Mouse (Mus musculus): Measurements from ENCODE around the gene Cwc25. TPM values are rescaled to one million over a fixed set of nuclear protein-coding genes. Genes with fewer than 3 reads are reported as not detected.

Gene Cwc25
- polyA plus RNA-seq, 1 experiment from 2014 or later, result 13.2 TPM

GRCm38 (mm10) chr11:97778918-97779317, 12.6 kb upstream of the Cwc25 start:
- WGBS, result 85% methylated on average over 1 of the region's 1 CpGs
- H3K4me2 ChIP-seq (replicated peaks; ENCODE audit: low read depth, low read length), result no peak overlapping the region
- no peak for ATAC-seq

GRCm38 (mm10) chr11:97777129-97777529, 10.8 kb upstream of the Cwc25 start:
- Histone ChIP-seq H3K36me3 (ENCODE audit: insufficient read depth, low read length) (peaks cover 16% of the 10 kb centered on the region; the same call in 1 of the 2 replicates), H3K27me3 (replicated peaks; ENCODE audit: insufficient read depth, low read length) (no peaks in the 10 kb centered on the region), H3K4me1 (ENCODE audit: insufficient read depth, low read depth, low read length) (peaks cover 5% of the 10 kb centered on the region; the same call in 1 of the 2 replicates), H3K27ac (ENCODE audit: low read length) (no peak overlapping the region), H3K9me3 (ENCODE audit: low read length) (no peaks in the 10 kb centered on the region), H3K9ac (replicated peaks; ENCODE audit: low read depth) (no peak overlapping the region), H3K4me2 (replicated peaks; ENCODE audit: low read depth, low read length) (no peak overlapping the region), H3K4me3 (ENCODE audit: low read depth, low read length) (no peak overlapping the region)
- DNase-seq (ENCODE audit: low spot score) (peak; percentile 32), ATAC-seq (peak; percentile 12; the same call in 1 of the 2 replicates)
- no peak for TF ChIP-seq EP300 (IDR thresholded peaks at IDR 0.05)
- TF ChIP-seq CTCF (IDR thresholded peaks at IDR 0.05), result peak; percentile 58
- 35% methylated on average over 2 of the region's 2 CpGs for WGBS

More at GRCm38 (mm10) chr11:97778918-97779317, 12.6 kb upstream of the Cwc25 start:
- no peaks in the 10 kb centered on the region for H3K9me3 ChIP-seq (ENCODE audit: low read length)
- no peak overlapping the region for H3K4me3 ChIP-seq (ENCODE audit: low read depth, low read length)
- DNase-seq (ENCODE audit: low spot score), result no peak
- no peaks in the 10 kb centered on the region for H3K27me3 ChIP-seq (replicated peaks; ENCODE audit: insufficient read depth, low read length)
- no peak overlapping the region for H3K27ac ChIP-seq (ENCODE audit: low read length)
- H3K4me1 ChIP-seq (ENCODE audit: insufficient read depth, low read depth, low read length), result peaks cover 5% of the 10 kb centered on the region; the same call in 1 of the 2 replicates
- H3K9ac ChIP-seq (replicated peaks; ENCODE audit: low read depth), result no peak overlapping the region
- TF ChIP-seq EP300 (IDR thresholded peaks at IDR 0.05) (no peak), CTCF (IDR thresholded peaks at IDR 0.05) (no peak)
- H3K36me3 ChIP-seq (ENCODE audit: insufficient read depth, low read length), result peaks cover 16% of the 10 kb centered on the region; the same call in 1 of the 2 replicates

GRCm38 (mm10) chr11:97776497-97777128, 10.3 kb upstream of the Cwc25 start:
- H3K36me3 ChIP-seq (ENCODE audit: insufficient read depth, low read length), result peaks cover 16% of the 10 kb centered on the region; the same call in 1 of the 2 replicates

DNA sequence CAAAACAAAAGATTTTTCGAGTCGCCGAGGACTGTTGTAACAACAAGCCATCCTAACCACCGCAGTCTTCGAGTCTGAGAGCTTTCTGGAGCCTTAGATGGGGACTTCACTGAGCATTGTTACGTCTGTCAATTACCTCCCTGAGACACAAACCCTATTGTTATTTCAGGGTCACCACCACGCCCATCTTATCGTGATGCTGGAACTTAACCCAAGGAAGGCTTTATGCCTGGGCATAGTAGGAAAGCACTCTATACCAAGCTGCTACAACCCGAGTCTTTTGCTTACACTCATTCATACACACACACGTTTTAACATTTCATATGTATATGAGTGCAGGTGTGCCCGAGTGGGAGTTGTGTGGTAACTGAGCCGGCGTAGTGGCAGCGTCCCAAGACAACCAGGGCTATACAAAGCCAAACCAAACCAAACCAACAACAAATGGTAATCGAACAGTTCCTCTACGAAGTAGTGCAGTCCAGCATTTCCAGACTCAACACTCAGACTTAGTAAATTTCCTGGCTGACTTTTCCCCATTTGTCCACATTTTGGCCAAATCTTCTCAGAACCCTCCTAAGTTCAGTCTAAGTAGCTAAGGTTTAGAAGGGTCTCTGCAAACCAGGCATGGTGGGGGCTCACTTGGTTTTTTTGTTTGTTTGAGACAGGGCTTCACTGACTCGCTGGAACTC, 9.6 kb upstream of the Cwc25 start, which contains the start of gene 1700001P01Rik:
TSS of gene 1700001P01Rik (minus strand) at position 111 of the 689 bp plus-strand sequence.
- Histone ChIP-seq H3K36me3 (ENCODE audit: insufficient read depth, low read length) (peaks cover 16% of the 10 kb centered on the region; the same call in 1 of the 2 replicates), H3K4me2 (replicated peaks; ENCODE audit: low read depth, low read length) (no peak within 1 kb of the TSS), H3K4me1 (ENCODE audit: insufficient read depth, low read depth, low read length) (peaks cover 5% of the 10 kb centered on the region; the same call in 1 of the 2 replicates), H3K27me3 (replicated peaks; ENCODE audit: insufficient read depth, low read length) (no peaks in the 10 kb centered on the region), H3K4me3 (ENCODE audit: low read depth, low read length) (no peak within 1 kb of the TSS), H3K9me3 (ENCODE audit: low read length) (no peaks in the 10 kb centered on the region), H3K9ac (replicated peaks; ENCODE audit: low read depth) (no peak within 1 kb of the TSS), H3K27ac (ENCODE audit: low read length) (no peak within 1 kb of the TSS)
- DNase-seq (ENCODE audit: low spot score) (no peak), ATAC-seq (no peak)
- TF ChIP-seq EP300 (IDR thresholded peaks at IDR 0.05), result no peak
- no peak for TF ChIP-seq CTCF (IDR thresholded peaks at IDR 0.05)
- WGBS, result 50% methylated on average over 17 of the region's 17 CpGs

More at GRCm38 (mm10) chr11:97776497-97777128, 10.3 kb upstream of the Cwc25 start:
- no peaks in the 10 kb centered on the region for H3K27me3 ChIP-seq (replicated peaks; ENCODE audit: insufficient read depth, low read length)
- peaks cover 5% of the 10 kb centered on the region; the same call in 1 of the 2 replicates for H3K4me1 ChIP-seq (ENCODE audit: insufficient read depth, low read depth, low read length)
- H3K4me3 ChIP-seq (ENCODE audit: low read depth, low read length), result no peak overlapping the region
- no peaks in the 10 kb centered on the region for H3K9me3 ChIP-seq (ENCODE audit: low read length)
- DNase-seq (ENCODE audit: low spot score) (no peak), ATAC-seq (peak; percentile 11; the same call in 1 of the 2 replicates)
- 59% methylated on average over 5 of the region's 5 CpGs for WGBS
- H3K4me2 ChIP-seq (replicated peaks; ENCODE audit: low read depth, low read length), result no peak overlapping the region
- TF ChIP-seq CTCF (IDR thresholded peaks at IDR 0.05), result no peak
- TF ChIP-seq EP300 (IDR thresholded peaks at IDR 0.05), result no peak
- no peak overlapping the region for H3K27ac ChIP-seq (ENCODE audit: low read length)
- H3K9ac ChIP-seq (replicated peaks; ENCODE audit: low read depth), result no peak overlapping the region

GRCm38 (mm10) chr11:97775186-97775585, 8.8 kb upstream of the Cwc25 start:
- Histone ChIP-seq H3K9me3 (ENCODE audit: low read length) (no peaks in the 10 kb centered on the region), H3K4me1 (ENCODE audit: insufficient read depth, low read depth, low read length) (no peaks in the 10 kb centered on the region; the same call in 1 of the 2 replicates), H3K36me3 (ENCODE audit: insufficient read depth, low read length) (peaks cover 16% of the 10 kb centered on the region; the same call in 1 of the 2 replicates), H3K27ac (ENCODE audit: low read length) (no peak overlapping the region), H3K9ac (replicated peaks; ENCODE audit: low read depth) (no peak overlapping the region), H3K27me3 (replicated peaks; ENCODE audit: insufficient read depth, low read length) (no peaks in the 10 kb centered on the region), H3K4me3 (ENCODE audit: low read depth, low read length) (no peak overlapping the region), H3K4me2 (replicated peaks; ENCODE audit: low read depth, low read length) (no peak overlapping the region)
- TF ChIP-seq CTCF (IDR thresholded peaks at IDR 0.05) (no peak), EP300 (IDR thresholded peaks at IDR 0.05) (no peak)
- DNase-seq (ENCODE audit: low spot score), result no peak
- 71% methylated on average over 13 of the region's 13 CpGs for WGBS
- ATAC-seq, result no peak

- no peaks in the 10 kb centered on the region for H3K36me3 ChIP-seq (ENCODE audit: insufficient read depth, low read length)
- H3K27ac ChIP-seq (ENCODE audit: low read length), result no peak overlapping the region
- no peak overlapping the region for H3K4me3 ChIP-seq (ENCODE audit: low read depth, low read length)
- H3K27me3 ChIP-seq (replicated peaks; ENCODE audit: insufficient read depth, low read length), result no peaks in the 10 kb centered on the region
- H3K4me2 ChIP-seq (replicated peaks; ENCODE audit: low read depth, low read length), result no peak overlapping the region
- DNase-seq (ENCODE audit: low spot score), result no peak
- H3K9me3 ChIP-seq (ENCODE audit: low read length), result no peaks in the 10 kb centered on the region
- no peak overlapping the region for H3K9ac ChIP-seq (replicated peaks; ENCODE audit: low read depth)
- whole genome bisulfite sequencing, result 75% methylated on average over 14 of the region's 14 CpGs
- no peaks in the 10 kb centered on the region for H3K4me1 ChIP-seq (ENCODE audit: insufficient read depth, low read depth, low read length)
- TF ChIP-seq EP300 (IDR thresholded peaks at IDR 0.05) (no peak), CTCF (IDR thresholded peaks at IDR 0.05) (no peak)
- ATAC-seq, result no peak
Observed at GRCm38 (mm10) chr11:97771410-97771809, 5.1 kb upstream of the Cwc25 start.
